Mouse (Mus musculus) left cerebral cortex, postnatal 10 days (tissue): ENCODE measurements at regions not wholly inside any gene's neighbourhood (a gene's known extent, or its start where the extent isn't known, plus 50 kb on each side); places are given as distances from the start of the nearest gene placed in this dataset.

Experiments used
- DNase-seq, 2 experiments: peaks; one replicate each; pipeline ENCODE4 v3.0.0; 2021 to 2022; ENCODE audit warnings: low spot score in 2 of 2, mixed read lengths in 1 of 2; ENCODE audit errors: extremely low spot score in 1 of 2
- intact Hi-C: fragments of 180-260 bp; cut with DNase I; formaldehyde crosslinking; loops from one replicate; pipeline ENCODE4 v1.15.1; 2025

DNA sequence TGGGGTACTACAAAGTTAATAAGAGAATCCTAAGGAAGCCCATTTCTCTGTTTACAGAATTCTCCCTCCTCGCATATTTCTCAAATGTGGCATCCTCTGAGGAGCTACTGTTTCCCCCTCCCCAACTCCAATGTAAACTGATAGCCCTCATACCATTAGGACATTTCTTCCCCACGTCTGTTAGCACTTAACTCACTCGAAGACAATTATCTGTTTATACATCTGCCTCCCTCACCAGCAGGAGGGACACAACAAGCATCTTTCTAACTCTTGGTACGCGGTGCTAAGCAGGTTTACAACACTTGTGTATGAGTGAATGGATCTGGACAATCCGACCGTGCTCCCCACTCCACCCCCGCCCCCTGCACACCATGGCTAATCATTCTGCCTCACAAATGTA lies 324.8 kb downstream of the Sox4 start:
- intact Hi-C loops: no loop called here
- DNase-seq: no peak

DNA sequence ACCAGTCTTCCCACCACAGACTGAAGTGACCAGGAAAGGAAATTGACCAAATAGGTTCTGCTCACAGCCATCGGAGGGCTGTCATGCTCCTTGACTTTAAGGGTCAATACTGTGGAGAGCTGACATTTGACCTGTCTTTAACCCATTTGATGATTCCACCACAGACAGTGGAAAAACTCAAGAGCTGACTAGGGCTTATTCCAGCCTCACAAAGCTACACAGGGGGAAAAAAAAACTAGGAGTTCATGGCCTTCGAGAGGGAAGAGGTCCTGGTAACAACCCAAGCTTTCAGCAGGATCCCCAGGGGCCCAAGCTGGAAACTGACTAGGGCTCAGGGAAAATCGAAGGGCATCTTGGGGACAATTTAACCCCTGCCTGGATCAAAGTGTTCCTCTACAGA lies 334.6 kb downstream of the Sox4 start:
- DNase-seq: peak in 1 of 2 experiments; percentile 46
- intact Hi-C loops: no loop called here

DNA sequence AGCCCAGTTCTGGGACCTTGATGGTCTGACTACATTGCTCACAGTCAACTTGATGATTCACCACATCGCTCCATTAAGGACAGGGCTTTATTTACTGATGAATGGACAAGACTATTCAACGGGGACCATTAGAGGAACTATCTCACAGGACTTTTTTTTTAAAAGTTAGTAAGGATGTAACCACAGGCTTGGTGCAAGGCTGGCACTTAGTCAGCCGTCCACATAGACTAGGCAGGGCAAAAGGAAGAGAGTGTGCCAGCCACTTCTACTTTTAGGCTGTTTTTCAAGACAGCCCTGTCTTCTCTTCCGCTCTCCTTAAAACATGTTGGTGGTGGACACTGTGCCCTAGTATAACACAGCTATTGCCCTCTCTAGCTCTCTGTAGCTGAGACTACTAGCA lies 336.0 kb downstream of the Sox4 start:
- peak in 1 of 2 experiments; percentile 19 for DNase-seq

DNA sequence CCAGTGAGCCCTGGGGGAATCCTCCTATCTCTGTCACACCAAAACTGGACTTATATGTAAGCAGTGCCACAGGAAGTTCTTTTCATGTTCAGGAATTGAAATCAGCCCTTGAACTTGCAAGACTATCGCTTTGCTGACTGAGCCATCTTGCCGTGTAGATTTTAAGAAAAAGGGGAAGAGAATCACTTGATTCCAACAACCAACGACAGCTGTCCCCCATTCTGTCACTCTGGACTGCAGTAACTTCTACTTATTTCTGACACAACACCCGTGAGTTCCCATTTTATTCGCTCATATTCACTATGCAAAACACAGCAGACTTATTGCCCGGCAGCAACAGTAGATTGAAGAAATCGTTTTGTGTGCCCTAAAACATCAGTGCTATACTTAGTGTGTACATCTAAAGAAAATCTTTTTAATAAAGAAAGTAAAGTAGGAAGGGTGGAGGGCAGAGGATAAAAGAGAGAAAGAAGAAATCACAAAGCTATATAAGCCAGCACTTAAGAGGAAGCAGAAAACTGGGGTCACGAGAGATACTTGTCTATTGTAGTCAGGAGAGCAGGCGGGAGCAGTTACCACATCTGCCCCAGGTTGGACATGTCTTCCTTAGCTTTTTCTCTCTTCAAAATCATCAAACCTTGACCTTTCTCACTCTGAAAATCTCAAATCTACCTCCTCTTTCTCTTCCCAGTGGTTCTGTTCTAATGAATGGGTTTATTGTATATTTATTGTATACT lies 336.7 kb downstream of the Sox4 start:
- DNase-seq: peak in 1 of 2 experiments; percentile 8
- intact Hi-C loops: no loop called here

More for the DNA sequence above, 336.0 kb downstream of the Sox4 start:
- intact Hi-C loops: no loop called here

DNA sequence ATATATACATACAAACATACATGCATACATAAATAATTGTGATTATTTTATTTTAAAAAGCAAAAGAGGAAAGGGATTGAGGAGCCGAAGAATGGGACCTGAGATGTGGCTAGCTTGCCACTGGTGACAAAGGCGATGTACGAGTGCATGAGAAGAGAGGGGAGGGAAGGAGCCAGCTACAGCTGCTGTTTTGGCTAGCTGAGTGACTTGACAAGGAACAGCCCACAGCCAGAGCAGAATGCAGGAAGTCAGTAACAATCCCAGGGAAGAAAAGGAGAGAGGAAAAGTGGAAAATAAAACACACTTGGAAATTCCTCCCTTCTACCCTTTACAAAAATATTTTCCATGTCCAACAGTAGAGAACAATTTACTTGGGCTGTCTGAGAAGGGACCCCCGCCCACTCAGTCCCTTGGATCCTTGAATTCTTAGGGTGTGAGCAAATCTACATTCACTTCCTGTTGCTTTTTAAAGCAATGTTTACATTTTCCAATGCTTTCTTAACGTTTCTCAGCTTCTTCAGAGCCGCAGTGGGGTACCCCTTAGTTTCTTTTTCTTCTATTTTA lies 345.9 kb downstream of the Sox4 start:
- DNase-seq: no peak
- intact Hi-C loops: loop anchor here (10.0 kb wide), 1 partner anchor 183 kb away; no protein-coding TSS in a partner anchor

DNA sequence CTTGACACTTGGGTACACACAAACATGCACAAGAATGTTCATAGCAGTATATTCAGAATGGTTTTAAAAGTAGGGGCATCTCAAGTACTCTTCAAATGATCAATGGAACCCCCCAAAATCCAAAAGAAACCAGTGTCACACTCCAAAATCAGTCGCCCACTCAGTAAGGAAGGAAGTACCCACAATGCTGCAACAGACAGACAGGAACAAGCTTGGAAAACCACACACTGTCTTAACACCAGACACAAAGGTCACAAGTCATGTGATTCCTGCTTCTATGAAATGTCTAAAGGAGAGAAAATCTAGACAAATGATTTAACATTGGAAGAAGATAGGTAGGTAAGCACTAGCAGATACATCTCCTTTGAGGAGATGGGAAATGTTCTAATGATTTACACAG lies 346.9 kb downstream of the Sox4 start:
- DNase-seq: no peak
- intact Hi-C loops: loop anchor here (10.0 kb wide), 1 partner anchor 182 kb away; no protein-coding TSS in a partner anchor

DNA sequence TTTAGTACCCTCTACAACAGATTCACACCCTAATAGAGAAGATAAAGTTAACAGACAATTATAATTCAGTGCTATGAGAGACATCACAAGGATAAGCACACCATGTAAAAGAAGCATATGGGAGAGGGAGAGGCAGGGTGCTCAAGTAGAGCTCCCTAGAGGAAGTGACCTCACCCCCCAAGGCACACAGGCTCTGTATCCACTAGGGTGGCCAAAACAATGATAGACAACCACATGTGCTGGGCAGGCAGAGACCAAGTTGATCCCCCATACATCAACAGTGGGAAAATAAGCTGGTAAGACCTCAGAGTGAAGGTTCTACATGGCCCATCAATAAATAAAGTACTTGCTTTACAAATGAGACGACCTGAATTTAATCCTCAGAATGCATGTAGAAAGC lies 347.7 kb downstream of the Sox4 start:
- intact Hi-C loops: loop anchor here (10.0 kb wide), 1 partner anchor 181 kb away; no protein-coding TSS in a partner anchor
- DNase-seq: no peak

DNA sequence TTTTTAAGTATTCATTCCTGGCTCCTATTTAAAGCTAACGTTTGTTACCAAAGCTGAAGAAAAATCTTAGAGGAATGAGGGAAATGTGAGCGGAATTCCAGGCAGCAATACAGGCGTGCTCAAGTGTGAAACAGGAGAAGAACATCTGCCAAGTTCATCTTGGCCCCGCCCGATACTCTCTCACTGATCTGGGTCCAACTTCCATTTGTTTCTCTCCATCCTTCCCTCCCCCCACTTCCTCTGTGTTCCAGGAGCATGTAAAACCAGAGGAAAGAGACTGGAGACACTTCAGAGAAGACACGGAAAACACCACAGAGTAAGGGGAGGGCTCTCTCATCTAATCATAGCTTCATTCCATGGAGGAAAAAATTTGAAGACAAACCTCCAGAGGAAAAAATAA lies 346.7 kb downstream of the Gm11361 start:
- intact Hi-C loops: loop anchor here (10.0 kb wide), 1 partner anchor 179 kb away; no protein-coding TSS in a partner anchor
- DNase-seq: peak; percentile 23 to 49

DNA sequence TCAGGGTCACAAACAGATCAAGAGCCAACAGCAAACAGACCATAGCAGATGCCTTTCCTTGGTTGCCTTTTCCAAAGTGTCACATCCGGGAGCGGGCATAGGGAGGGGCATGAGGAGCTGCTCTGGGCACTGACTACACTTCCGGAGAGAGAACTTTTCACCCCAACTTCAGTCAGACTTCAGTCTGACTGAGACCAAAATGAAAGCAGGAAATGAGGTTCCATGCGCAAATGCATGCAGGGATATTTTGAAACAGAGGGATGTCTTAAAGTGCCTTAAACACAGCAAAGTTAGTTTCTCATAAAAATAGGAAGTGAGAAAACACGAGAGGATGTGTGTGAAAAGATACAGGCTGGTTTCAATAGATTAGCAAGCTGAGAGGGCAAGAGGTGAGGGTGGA lies 343.5 kb downstream of the Gm11361 start:
- no peak for DNase-seq
- intact Hi-C loops: loop anchor here (10.0 kb wide), 1 partner anchor 176 kb away; no protein-coding TSS in a partner anchor

DNA sequence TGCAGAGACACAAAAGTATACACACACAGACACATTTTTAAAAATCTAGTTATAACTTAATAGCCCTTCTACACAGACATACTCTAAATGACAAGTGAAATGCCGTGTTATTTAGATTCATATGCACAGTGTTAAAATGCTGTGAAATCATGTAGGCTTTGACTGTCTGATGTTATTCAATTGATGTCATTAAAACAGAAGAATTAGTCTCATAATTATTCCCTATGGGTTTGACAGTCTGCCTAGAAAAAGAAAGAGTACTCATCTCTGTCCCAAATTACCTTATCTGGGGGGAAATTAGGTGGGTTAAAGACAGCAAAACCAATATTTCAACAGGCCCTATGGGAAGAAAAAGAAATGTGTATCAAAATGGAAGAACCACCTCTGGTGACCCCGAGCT lies 339.0 kb downstream of the Gm11361 start:
- DNase-seq: no peak
- intact Hi-C loops: no loop called here

DNA sequence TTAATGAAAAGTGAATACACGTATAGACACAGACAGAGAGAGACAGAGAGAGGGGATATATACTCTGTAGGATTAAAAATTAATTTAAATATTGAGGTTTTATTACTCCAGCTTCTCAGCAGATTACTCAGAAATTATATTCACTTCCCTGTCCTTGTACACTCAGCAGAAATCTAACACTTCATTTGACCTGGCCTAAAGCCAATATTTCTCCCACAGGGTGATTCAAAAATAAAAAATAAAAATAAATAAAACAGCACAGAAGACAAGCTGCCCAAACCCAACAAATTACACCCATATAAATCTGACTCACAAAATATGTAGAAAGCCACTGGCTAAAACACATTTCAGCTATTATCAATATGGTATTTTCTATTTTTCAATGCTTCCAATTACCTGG lies 334.8 kb downstream of the Gm11361 start:
- intact Hi-C loops: no loop called here
- no peak for DNase-seq

DNA sequence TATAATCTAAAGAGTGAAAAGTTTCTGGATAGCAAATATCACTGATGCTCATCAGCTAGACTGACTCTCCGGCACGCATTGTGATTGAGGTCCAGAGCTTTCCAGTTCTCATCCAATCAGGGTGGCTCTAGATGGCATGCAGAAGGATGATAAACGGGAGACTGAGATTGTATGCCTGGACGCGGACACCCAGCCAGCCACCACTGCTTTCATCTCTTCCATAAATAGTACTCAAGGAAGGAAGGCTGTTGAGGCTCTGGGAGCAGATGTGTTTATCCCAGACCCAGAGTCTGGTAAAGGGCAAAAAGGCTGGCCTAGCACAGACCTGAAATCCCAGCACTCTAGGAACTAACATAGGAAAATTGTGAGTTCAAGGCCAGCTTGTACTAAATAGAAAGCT lies 330.6 kb downstream of the Gm11361 start:
- no peak for DNase-seq
- intact Hi-C loops: no loop called here

DNA sequence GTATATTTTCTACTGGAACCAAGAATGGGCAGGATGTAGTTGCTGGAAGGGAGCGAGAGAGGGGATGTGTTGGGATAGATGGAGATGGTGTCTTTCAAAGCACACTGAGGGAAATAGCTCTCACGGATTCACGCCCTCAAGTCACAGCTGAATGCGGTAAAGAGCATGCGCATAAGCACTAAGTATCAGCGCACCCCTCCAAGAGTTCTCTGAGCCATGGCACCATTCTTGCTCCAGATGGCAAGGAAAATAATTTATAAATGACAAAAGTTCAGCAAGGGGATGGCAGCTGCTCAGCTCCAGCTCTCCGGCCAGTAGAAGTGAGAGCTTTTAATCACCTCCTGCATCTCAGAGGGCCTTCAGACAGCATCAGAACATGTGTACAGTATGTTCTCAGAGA lies 329.4 kb downstream of the Gm11361 start:
- intact Hi-C loops: no loop called here
- no peak for DNase-seq

DNA sequence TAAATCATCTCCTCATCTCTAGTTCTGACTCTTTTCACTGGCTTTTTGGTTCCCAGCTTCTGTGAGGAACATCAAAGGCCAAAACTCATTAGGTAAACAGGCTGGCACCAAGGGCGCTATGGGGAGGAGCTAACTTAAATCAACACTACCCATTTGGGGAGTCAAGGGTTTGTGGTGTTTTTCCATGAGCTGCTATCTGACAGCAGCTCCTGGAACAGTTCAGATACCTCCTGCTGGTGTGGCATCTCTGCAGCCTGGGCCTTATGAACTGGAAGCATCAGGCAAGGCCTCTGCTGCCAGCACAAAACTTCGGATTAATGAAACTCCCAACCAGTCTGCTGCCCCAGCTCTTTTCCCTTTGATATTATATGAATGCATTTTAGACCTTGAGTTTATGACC lies 328.8 kb downstream of the Gm11361 start:
- no peak for DNase-seq
- intact Hi-C loops: no loop called here

DNA sequence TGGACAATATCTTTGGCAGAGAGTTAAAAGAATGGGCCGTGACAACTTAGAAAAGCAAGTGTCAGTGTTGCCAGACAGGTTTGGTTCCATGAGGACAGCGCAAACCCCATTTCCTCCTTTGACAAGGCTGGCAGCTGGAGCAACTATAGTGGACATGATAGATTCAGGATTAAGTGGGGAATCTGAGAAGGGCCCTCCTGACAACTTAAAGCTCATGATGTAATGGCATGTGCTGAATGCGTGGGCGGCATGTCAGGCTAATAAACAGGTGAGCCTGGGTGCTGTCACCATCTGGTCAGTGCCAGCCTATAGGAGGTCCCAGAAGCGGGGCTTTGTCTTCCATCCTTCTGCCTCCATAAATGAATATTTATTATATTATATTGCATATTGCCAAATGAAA lies 326.3 kb downstream of the Gm11361 start:
- intact Hi-C loops: no loop called here

DNA sequence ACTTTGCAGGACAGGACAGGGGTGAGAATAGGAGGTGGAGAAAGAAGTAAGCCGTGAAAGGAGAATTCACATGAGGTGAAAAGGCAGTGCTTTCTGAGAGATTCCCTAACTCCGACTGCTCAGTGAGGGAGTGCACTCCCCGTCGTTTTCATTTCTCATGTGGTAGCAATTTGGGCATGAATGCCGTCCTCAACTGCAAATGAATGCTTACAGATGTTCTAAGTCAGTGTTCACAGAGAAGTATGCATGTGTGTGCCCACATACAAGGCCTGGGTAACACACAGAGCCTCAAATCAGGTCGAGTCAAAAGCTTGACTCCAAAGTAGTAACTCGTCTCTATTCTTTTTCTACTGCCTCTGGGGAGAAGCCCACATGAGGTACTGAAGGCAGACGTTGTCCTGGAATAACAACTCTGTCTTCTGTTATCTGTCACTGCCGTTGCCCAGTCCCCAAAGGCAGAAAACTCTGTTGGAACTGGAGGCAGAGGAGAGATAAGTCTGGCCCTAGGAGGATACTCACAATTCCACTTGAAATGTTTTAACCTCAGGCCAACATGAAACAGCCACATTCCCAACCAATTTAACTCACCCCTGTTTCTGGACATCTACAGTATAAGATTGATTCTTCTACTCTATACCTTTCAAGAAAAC lies 318.0 kb downstream of the Gm11361 start:
- no peak for DNase-seq
- intact Hi-C loops: no loop called here

More for the DNA sequence above, 326.3 kb downstream of the Gm11361 start:
- DNase-seq: no peak

DNA sequence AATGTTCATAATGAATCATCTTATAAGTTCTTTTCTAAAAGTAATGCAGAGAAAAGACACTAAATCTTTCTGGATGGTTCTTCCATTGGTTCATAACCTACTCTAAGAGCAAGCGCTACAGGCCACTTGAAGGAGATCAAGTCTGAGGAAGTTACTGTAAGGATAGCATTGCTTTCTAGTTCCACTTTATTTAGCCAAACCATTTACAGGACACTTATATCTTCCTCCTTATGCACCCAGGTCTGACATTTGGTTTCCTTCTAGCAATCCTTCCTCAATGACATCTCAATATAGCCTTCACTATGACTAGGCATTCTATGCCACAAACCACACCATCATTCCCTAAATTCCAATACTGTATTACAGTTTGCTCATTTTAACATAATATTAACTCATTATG lies 316.0 kb downstream of the Gm11361 start:
- DNase-seq: no peak
- intact Hi-C loops: no loop called here

DNA sequence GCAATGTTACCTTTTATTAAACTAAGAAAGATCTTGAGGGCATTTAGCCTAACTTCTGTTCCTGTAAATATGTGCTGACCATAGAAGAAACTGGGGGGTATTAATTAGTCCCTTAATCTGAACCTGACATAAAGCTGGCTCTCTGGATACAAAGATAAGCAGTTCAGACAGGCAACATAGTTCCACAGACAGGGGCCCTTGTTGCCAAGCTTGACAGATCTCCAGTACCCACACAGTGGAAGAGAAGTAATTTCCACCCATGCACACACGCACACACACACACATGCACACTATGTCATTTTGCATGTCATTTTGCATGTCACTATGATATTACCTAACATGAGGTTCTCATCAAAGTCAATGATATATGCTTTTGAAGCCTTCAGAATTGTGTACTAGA lies 315.1 kb downstream of the Gm11361 start:
- DNase-seq: no peak
- intact Hi-C loops: no loop called here

DNA sequence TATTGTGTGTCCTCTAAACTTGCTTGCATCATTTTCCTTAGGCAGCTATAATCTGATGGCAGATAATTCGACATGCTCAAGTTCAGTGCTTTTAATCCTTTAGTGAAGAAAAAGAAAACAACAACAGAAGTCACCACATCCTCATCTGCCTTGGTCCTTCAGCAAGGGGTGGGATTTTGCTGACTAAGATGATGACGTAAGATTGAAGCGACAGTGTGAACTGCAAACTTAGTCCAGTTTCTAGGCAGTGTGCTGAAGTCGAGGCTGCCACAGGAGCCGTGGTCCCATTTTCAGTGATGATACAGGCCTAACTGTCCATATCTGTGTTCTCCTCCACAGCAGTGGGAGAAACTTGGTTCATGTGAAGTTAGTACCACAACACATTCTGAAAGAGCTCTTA lies 314.4 kb downstream of the Gm11361 start:
- DNase-seq: no peak
- intact Hi-C loops: no loop called here

DNA sequence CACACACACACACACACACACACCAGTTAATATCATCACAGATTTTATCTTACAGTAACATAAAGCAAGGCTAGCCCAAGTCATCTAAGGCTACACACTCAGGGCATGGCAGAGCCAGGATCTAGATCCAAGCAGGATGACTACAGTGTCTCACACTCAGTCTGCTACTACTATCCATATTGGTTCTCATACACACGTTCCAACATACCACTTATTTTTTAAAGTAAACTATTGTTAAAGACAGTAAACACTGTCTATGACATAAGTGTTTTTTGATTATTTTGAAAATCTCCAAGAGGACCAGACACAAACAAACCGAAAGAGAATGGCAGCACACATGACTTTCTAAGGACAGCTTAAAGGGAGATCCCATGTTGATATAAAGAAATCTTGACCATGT lies 306.3 kb downstream of the Gm11361 start:
- intact Hi-C loops: no loop called here

More for the DNA sequence above, 306.3 kb downstream of the Gm11361 start:
- DNase-seq: no peak
